Mouse (Mus musculus) MEL (cell line): ENCODE results near the gene Nek11.

Experiments
- CTCF ChIP-seq, 3 experiments: IDR thresholded peaks in 2 of 3; conservative IDR thresholded peaks in 1 of 3; 2 replicates each; pipeline ENCODE4 v1.5.1; 2011 to 2012; ENCODE audit warnings: low read length in 3 of 3, low read depth in 2 of 3, mild to moderate bottlenecking in 2 of 3, improper control_type of control experiment in 1 of 3, inconsistent platforms in 1 of 3, mixed read lengths in 1 of 3, moderate library complexity in 1 of 3; ENCODE audit not compliant: control insufficient read depth in 1 of 3, insufficient read depth in 1 of 3, poor library complexity in 1 of 3, severe bottlenecking in 1 of 3
- ELF1 ChIP-seq: IDR thresholded peaks from 2 replicates; pipeline ENCODE4 v1.6.1; 2014; ENCODE audit warnings: low read depth, mild to moderate bottlenecking, inconsistent platforms, low read length, improper control_type of control experiment, moderate library complexity
- HCFC1 ChIP-seq: IDR thresholded peaks from 2 replicates; pipeline ENCODE4 v1.6.1; 2012; ENCODE audit warnings: low read depth, mild to moderate bottlenecking, inconsistent platforms, low read length, improper control_type of control experiment, moderate library complexity
- MYC ChIP-seq: IDR thresholded peaks from 2 replicates; pipeline ENCODE4 v1.6.1; 2011; ENCODE audit warnings: low read depth, mild to moderate bottlenecking, low read length, improper control_type of control experiment, moderate library complexity
- POLR2A ChIP-seq, 2 experiments: IDR thresholded peaks; 2 replicates each; pipeline ENCODE4 v1.6.1; 2011 to 2012; ENCODE audit warnings: low read length in 2 of 2, mild to moderate bottlenecking in 2 of 2, control low read depth in 1 of 2, improper control_type of control experiment in 1 of 2, low read depth in 1 of 2, moderate library complexity in 1 of 2; ENCODE audit not compliant: control insufficient read depth in 1 of 2, insufficient read depth in 1 of 2, poor library complexity in 1 of 2
- USF1 ChIP-seq: IDR thresholded peaks from 2 replicates; pipeline ENCODE4 v1.6.1; 2014; ENCODE audit warnings: low read depth, mild to moderate bottlenecking, inconsistent platforms, low read length, improper control_type of control experiment, moderate library complexity
- USF2 ChIP-seq, 2 experiments: IDR thresholded peaks; 2 replicates each; pipeline ENCODE4 v1.6.1; 2011 to 2012; ENCODE audit warnings: improper control_type of control experiment in 2 of 2, low read length in 2 of 2, borderline replicate concordance in 1 of 2, inconsistent platforms in 1 of 2, low read depth in 1 of 2, mild to moderate bottlenecking in 1 of 2; ENCODE audit not compliant: insufficient read depth in 1 of 2
- ZNF384 ChIP-seq: IDR thresholded peaks from 2 replicates; pipeline ENCODE4 v1.6.1; 2012; ENCODE audit warnings: low read depth, mild to moderate bottlenecking, inconsistent platforms, low read length, improper control_type of control experiment

DNA sequence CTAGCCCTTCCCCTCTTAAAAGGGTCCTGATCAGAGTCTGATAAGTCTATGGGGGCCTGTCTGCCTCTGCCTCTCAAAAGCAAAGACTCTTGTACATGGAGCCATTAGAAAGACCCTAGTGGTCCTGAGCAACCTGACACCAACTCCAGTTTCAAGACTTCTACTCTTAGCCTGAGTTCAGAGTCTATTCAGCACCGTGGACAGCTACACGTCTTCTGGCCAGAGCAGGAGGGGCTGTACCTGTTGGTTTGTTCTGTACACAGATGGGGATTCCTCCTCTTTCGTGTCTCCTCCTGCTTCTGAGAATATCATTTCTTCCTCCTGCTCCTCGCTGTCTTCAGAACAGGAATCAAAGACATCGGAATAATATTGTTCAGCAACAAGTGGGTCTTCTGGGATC, 151.3 kb downstream of the Nek11 start:
- no peak for TF ChIP-seq USF2 (IDR thresholded peaks at IDR 0.05; ENCODE audit: borderline replicate concordance in 1 of 2, insufficient read depth in 1 of 2, low read depth in 1 of 2, low read length in 2 of 2)
- no peak for TF ChIP-seq MYC
- no peak for TF ChIP-seq ELF1
- no peak for TF ChIP-seq USF1
- TF ChIP-seq CTCF (IDR thresholded peaks at IDR 0.05 in 2 of 3, conservative IDR thresholded peaks at IDR 0.05 in 1 of 3; ENCODE audit: control insufficient read depth in 1 of 3, insufficient read depth in 1 of 3, low read depth in 2 of 3, low read length in 3 of 3, poor library complexity in 1 of 3, severe bottlenecking in 1 of 3) = no peak
- no peak for TF ChIP-seq POLR2A (IDR thresholded peaks at IDR 0.05; ENCODE audit: control insufficient read depth in 1 of 2, insufficient read depth in 1 of 2, low read depth in 1 of 2, low read length in 2 of 2, poor library complexity in 1 of 2)
- TF ChIP-seq HCFC1 = no peak
- TF ChIP-seq ZNF384 = no peak
